Mouse (Mus musculus): ENCODE measurements around the gene Tcea3. TPM values are rescaled to one million over a fixed set of nuclear protein-coding genes. Genes with fewer than 3 reads are reported as not detected.

Tcea3 gene
- polyA plus RNA-seq, 1 experiment from 2014 or later: 17.3 TPM

DNA sequence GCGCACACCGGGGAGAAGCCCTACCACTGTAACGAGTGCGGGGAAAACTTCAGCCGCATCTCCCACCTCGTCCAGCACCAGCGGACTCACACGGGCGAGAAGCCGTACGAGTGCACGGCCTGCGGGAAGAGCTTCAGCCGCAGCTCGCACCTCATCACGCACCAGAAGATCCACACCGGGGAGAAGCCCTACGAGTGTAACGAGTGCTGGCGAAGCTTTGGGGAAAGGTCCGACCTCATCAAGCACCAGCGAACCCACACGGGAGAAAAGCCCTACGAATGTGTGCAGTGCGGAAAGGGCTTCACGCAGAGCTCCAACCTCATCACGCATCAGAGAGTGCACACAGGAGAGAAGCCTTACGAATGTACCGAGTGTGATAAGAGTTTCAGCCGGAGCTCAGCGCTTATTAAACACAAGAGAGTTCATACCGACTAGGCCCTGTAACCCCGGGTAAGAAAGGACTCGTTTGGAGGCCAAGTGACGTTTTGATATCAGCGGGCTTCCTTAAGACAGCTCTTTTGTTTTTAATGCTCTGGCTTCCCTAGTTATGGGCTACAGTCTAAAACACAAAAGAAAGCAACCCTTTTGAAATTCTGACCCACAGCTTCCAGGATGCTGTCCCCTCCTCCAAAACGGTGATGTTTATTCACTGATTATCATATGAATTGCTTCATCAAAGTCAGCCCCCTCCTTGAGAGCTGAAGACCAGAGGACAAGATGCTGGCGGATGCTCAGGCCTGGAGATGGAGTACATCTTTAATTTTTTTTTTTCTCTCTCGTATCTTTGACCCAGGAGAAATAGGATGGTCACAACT lies 43.5 kb downstream of the Tcea3 start:
- H3K27me3 ChIP-seq (replicated peaks; ENCODE audit: control insufficient read depth, insufficient read depth, low read length): peaks cover 5% of the 10 kb centered on the region
- 76% methylated on average over 39 of the region's 39 CpGs for WGBS
- peaks cover 6% of the 10 kb centered on the region; the same call in 1 of the 2 replicates for H3K9me3 ChIP-seq (ENCODE audit: control insufficient read depth, low read length)
- DNase-seq (ENCODE audit: low spot score) (no peak), ATAC-seq (replicated peaks; ENCODE audit: low FRiP score) (no peak)
- peaks cover 8% of the 10 kb centered on the region for H3K4me1 ChIP-seq (replicated peaks; ENCODE audit: control insufficient read depth, insufficient read depth, low read length)
- peaks cover 47% of the 10 kb centered on the region for H3K36me3 ChIP-seq (ENCODE audit: control insufficient read depth, insufficient read depth, low read length)
- no peak overlapping the region for H3K9ac ChIP-seq (ENCODE audit: low read depth, low read length)
- H3K27ac ChIP-seq (ENCODE audit: low read depth, low read length): no peak overlapping the region
- no peak overlapping the region for H3K4me2 ChIP-seq
- H3K4me3 ChIP-seq (ENCODE audit: low read depth, low read length): no peak overlapping the region

- 84% methylated on average over 6 of the region's 6 CpGs for WGBS
- Histone ChIP-seq H3K9ac (ENCODE audit: low read depth, low read length) (no peak overlapping the region), H3K36me3 (ENCODE audit: control insufficient read depth, insufficient read depth, low read length) (peaks cover 47% of the 10 kb centered on the region), H3K9me3 (ENCODE audit: control insufficient read depth, low read length) (peaks cover 6% of the 10 kb centered on the region; the same call in 1 of the 2 replicates), H3K27me3 (replicated peaks; ENCODE audit: control insufficient read depth, insufficient read depth, low read length) (peaks cover 5% of the 10 kb centered on the region), H3K27ac (ENCODE audit: low read depth, low read length) (no peak overlapping the region), H3K4me2 (no peak overlapping the region), H3K4me1 (replicated peaks; ENCODE audit: control insufficient read depth, insufficient read depth, low read length) (peaks cover 6% of the 10 kb centered on the region), H3K4me3 (ENCODE audit: low read depth, low read length) (no peak overlapping the region)
- DNase-seq (ENCODE audit: low spot score) (no peak), ATAC-seq (replicated peaks; ENCODE audit: low FRiP score) (no peak)
Observed at GRCm38 (mm10) chr4:136291692-136292091, 44.2 kb downstream of the Tcea3 start.

DNA sequence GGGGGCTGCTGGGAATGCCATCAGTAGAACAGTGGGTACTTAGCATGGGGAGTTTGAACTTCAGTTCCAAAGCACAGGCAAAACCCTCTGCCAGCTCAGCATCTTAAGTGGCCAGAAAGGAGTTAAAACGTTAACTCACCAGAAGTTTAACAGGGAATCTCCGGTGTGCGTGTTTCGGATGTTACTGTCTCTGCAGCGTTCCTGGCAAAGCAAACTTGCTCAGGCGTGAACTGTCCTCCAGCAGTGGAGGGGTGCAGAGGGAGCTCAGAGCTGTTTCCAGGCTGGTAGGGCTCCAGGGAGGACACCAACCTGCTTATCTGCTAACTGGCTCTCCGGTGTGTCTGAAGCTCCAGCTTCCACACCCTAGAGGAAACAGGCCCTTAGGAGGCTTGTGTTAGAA lies 48.4 kb downstream of the Tcea3 start:
- no peak for ATAC-seq (replicated peaks; ENCODE audit: low FRiP score)
- no peak overlapping the region for H3K27ac ChIP-seq (ENCODE audit: low read depth, low read length)
- H3K36me3 ChIP-seq (ENCODE audit: control insufficient read depth, insufficient read depth, low read length): peaks cover 14% of the 10 kb centered on the region
- no peak overlapping the region for H3K4me3 ChIP-seq (ENCODE audit: low read depth, low read length)
- H3K9me3 ChIP-seq (ENCODE audit: control insufficient read depth, low read length): no peaks in the 10 kb centered on the region; the same call in 1 of the 2 replicates
- H3K4me1 ChIP-seq (replicated peaks; ENCODE audit: control insufficient read depth, insufficient read depth, low read length): peaks cover 2% of the 10 kb centered on the region; the same call in 1 of the 2 replicates
- no peak for DNase-seq (ENCODE audit: low spot score)
- peaks cover 3% of the 10 kb centered on the region for H3K27me3 ChIP-seq (replicated peaks; ENCODE audit: control insufficient read depth, insufficient read depth, low read length)
- no peak overlapping the region for H3K4me2 ChIP-seq
- WGBS: 64% methylated on average over 7 of the region's 7 CpGs
- H3K9ac ChIP-seq (ENCODE audit: low read depth, low read length): no peak overlapping the region

- H3K4me3 ChIP-seq (ENCODE audit: low read depth, low read length): no peak overlapping the region
- no peaks in the 10 kb centered on the region; the same call in 1 of the 2 replicates for H3K9me3 ChIP-seq (ENCODE audit: control insufficient read depth, low read length)
- no peak overlapping the region for H3K9ac ChIP-seq (ENCODE audit: low read depth, low read length)
- H3K4me2 ChIP-seq: no peak overlapping the region
- 49% methylated on average over 4 of the region's 4 CpGs for WGBS
- DNase-seq (ENCODE audit: low spot score) (no peak), ATAC-seq (replicated peaks; ENCODE audit: low FRiP score) (no peak)
- no peak overlapping the region for H3K27ac ChIP-seq (ENCODE audit: low read depth, low read length)
- no peaks in the 10 kb centered on the region for H3K36me3 ChIP-seq (ENCODE audit: control insufficient read depth, insufficient read depth, low read length)
- peaks cover 10% of the 10 kb centered on the region for H3K27me3 ChIP-seq (replicated peaks; ENCODE audit: control insufficient read depth, insufficient read depth, low read length)
- no peaks in the 10 kb centered on the region for H3K4me1 ChIP-seq (replicated peaks; ENCODE audit: control insufficient read depth, insufficient read depth, low read length)
Observed at GRCm38 (mm10) chr4:136302462-136302861, 54.9 kb downstream of the Tcea3 start.

GRCm38 (mm10) chr4:136304181-136304580 lies 56.7 kb downstream of the Tcea3 start:
- Histone ChIP-seq H3K27ac (ENCODE audit: low read depth, low read length) (no peak overlapping the region), H3K27me3 (replicated peaks; ENCODE audit: control insufficient read depth, insufficient read depth, low read length) (peaks cover 8% of the 10 kb centered on the region), H3K9ac (ENCODE audit: low read depth, low read length) (no peak overlapping the region), H3K36me3 (ENCODE audit: control insufficient read depth, insufficient read depth, low read length) (no peaks in the 10 kb centered on the region), H3K4me2 (no peak overlapping the region), H3K4me3 (ENCODE audit: low read depth, low read length) (no peak overlapping the region), H3K4me1 (replicated peaks; ENCODE audit: control insufficient read depth, insufficient read depth, low read length) (peaks cover 3% of the 10 kb centered on the region; the same call in 1 of the 2 replicates), H3K9me3 (ENCODE audit: control insufficient read depth, low read length) (no peaks in the 10 kb centered on the region; the same call in 1 of the 2 replicates)
- ATAC-seq (replicated peaks; ENCODE audit: low FRiP score) (no peak), DNase-seq (ENCODE audit: low spot score) (no peak)
- WGBS: 32% methylated on average over 2 of the region's 2 CpGs

DNA sequence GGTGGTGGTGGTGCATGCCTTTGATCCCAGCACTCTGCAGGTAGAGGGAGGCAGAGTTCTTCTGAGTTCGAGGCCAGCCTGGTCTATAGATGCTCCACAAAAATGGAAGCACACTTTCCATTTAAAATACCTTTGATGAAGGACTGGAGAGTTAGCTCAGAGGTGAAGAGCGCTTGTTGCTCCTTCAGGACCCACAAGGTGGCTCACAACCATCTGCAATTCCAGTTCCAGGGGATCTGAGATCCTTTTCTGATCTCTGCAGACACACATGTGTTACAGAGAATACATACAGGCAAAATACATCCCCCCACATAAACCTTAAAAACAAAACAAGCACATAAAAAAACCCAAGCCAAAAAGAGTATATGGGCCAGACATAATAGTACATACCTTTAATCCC lies 60.8 kb downstream of the Tcea3 start:
- peaks cover 18% of the 10 kb centered on the region for H3K4me1 ChIP-seq (replicated peaks; ENCODE audit: control insufficient read depth, insufficient read depth, low read length)
- H3K9me3 ChIP-seq (ENCODE audit: control insufficient read depth, low read length): no peaks in the 10 kb centered on the region
- H3K27me3 ChIP-seq (replicated peaks; ENCODE audit: control insufficient read depth, insufficient read depth, low read length): peaks cover 4% of the 10 kb centered on the region
- H3K4me2 ChIP-seq: no peak overlapping the region
- no peak for ATAC-seq (replicated peaks; ENCODE audit: low FRiP score)
- H3K4me3 ChIP-seq (ENCODE audit: low read depth, low read length): no peak overlapping the region
- 67% methylated on average over 2 of the region's 2 CpGs for WGBS
- H3K36me3 ChIP-seq (ENCODE audit: control insufficient read depth, insufficient read depth, low read length): no peaks in the 10 kb centered on the region
- DNase-seq (ENCODE audit: low spot score): no peak
- no peak overlapping the region for H3K27ac ChIP-seq (ENCODE audit: low read depth, low read length)
- no peak overlapping the region for H3K9ac ChIP-seq (ENCODE audit: low read depth, low read length)

DNA sequence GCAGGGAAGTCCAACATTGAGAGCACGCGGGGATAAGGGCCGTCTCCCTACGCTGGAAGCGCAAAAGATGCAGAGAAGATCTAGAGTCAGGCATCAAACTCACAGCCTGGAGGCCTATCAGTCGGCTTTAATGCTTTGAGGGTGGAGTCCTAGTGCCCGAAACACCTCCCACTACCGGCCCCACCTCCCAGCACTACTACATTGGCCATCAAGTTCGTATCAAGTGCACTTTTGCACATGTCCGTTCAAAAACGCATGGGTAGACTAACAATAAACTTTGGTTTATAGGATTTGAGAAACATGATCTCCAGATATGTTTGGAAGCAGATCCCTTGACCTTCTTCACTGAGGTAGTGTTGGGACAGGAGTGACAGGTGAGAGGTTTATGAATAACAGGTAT lies 62.3 kb downstream of the Tcea3 start:
- WGBS: 2% methylated on average over 11 of the region's 11 CpGs

DNA sequence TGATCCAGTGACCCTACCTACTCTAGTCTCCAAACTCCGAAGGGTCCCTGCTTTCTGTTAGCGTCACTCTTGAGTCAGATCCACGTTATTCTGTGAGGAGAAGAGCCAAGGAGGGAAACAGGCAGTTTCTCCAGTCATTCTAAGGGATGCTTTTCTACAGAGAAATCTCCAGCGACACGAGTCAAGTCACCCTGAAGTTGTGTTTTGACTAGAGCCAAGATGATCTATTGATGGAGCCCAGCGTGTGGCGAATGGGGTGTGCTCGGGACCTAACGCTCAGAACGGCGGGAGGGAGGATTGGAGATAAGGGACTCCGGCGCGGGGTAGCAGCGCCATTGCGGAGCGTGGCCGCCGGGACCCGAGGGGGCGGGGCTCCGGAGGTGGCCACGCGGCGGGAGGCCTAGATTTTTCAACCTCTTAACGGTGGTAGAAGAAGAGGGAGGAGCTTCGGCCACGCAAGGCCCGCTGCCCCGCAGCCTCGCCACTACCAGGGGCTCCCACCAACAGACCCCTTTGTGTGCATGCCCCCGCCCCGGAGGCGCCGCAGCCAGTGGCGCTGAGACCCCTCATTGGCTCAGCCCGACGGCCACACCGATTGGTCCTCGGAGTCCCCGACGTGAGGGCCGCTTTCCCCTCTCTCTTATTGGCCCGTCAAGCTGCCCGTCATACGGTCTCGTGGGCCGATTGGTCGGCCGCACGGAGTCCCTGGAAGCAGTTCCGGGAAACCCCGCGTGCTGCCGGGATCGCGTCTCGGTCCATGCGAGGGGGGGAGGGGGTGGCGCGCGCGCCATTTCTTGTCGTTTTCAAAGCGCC lies 62.9 kb downstream of the Tcea3 start, which contains the start of gene Hnrnpr:
Hnrnpr (plus strand) TSS at position 714 of the 813 bp plus-strand sequence.
- WGBS: under 1% methylated on average over 65 of the region's 65 CpGs
- peak; percentile 99 for DNase-seq (ENCODE audit: low spot score)

More for the DNA sequence above, 62.3 kb downstream of the Tcea3 start:
- ATAC-seq (replicated peaks; ENCODE audit: low FRiP score) (peak; percentile 70), DNase-seq (ENCODE audit: low spot score) (peak; percentile 74)
- H3K36me3 ChIP-seq (ENCODE audit: control insufficient read depth, insufficient read depth, low read length): no peaks in the 10 kb centered on the region
- H3K4me2 ChIP-seq: peak overlapping the region; percentile 99
- no peaks in the 10 kb centered on the region for H3K9me3 ChIP-seq (ENCODE audit: control insufficient read depth, low read length)
- H3K4me1 ChIP-seq (replicated peaks; ENCODE audit: control insufficient read depth, insufficient read depth, low read length): peaks cover 21% of the 10 kb centered on the region
- peak overlapping the region; percentile 98 for H3K4me3 ChIP-seq (ENCODE audit: low read depth, low read length)
- peak overlapping the region; percentile 100 for H3K9ac ChIP-seq (ENCODE audit: low read depth, low read length)
- H3K27me3 ChIP-seq (replicated peaks; ENCODE audit: control insufficient read depth, insufficient read depth, low read length): no peaks in the 10 kb centered on the region
- peak overlapping the region; percentile 100 for H3K27ac ChIP-seq (ENCODE audit: low read depth, low read length)

More for the DNA sequence above, 62.9 kb downstream of the Tcea3 start, which contains the start of gene Hnrnpr:
- H3K4me3 ChIP-seq (ENCODE audit: low read depth, low read length): peak within 1 kb of the TSS; percentile 98
- no peaks in the 10 kb centered on the region for H3K27me3 ChIP-seq (replicated peaks; ENCODE audit: control insufficient read depth, insufficient read depth, low read length)
- H3K9ac ChIP-seq (ENCODE audit: low read depth, low read length): peak within 1 kb of the TSS; percentile 100
- peak within 1 kb of the TSS; percentile 100 for H3K27ac ChIP-seq (ENCODE audit: low read depth, low read length)
- H3K9me3 ChIP-seq (ENCODE audit: control insufficient read depth, low read length): no peaks in the 10 kb centered on the region
- peak within 1 kb of the TSS; percentile 99 for H3K4me2 ChIP-seq
- ATAC-seq (replicated peaks; ENCODE audit: low FRiP score): peak; percentile 96
- peaks cover 21% of the 10 kb centered on the region for H3K4me1 ChIP-seq (replicated peaks; ENCODE audit: control insufficient read depth, insufficient read depth, low read length)
- H3K36me3 ChIP-seq (ENCODE audit: control insufficient read depth, insufficient read depth, low read length): no peaks in the 10 kb centered on the region
